ENCODE assay signal across 30 mouse cellular contexts in the genomic region with DNA sequence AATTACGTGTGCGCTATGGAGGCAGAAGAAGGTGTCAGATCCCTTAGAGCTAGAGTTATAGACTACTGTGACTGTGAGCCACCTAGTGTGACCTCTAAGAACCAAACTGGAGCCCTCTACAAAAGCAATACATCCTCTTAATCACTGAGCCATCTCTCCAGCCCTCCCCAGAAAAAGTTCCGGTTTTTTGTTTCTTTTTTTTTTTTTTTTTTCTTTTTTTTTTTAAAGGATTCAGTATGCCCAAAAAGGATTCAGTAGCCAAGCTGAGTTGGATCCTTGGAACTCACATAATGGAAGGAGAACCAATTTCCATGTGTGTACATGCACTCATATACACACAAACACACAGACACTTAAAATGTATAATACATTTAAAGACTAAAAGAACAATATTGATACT. TPM values are rescaled to one million over a fixed set of nuclear protein-coding genes. Genes with fewer than 3 reads are reported as not detected.
A peak's percentile ranks its signal among the peaks of the same experiment; 100 is the strongest.
DNase-seq lines count a peak whose midpoint lies in the region; ATAC-seq and TF ChIP-seq lines count a peak whose summit lies in the region.
"Had no signal": no experiment of that assay in that cellular context is flagged by ENCODE, and none has a peak within 500 bp of the region (broad histone marks: within the 10 kb centered on the region; RNA-seq: fewer than 3 reads in every experiment).

No protein-coding gene starts in this region.

- no peaks in the 10 kb centered on the region for H3K9me3 ChIP-seq in hindbrain, embryonic 15.5 days
- no peaks in the 10 kb centered on the region for H3K9me3 ChIP-seq in hindbrain, postnatal 0 days (ENCODE audit: low read length)
- no peaks in the 10 kb centered on the region for H3K9me3 ChIP-seq in midbrain, embryonic 14.5 days (ENCODE audit: control insufficient read depth, low read length)
- no peaks in the 10 kb centered on the region for H3K9me3 ChIP-seq in midbrain, postnatal 0 days (ENCODE audit: low read length)
- no peaks in the 10 kb centered on the region for H3K9me3 ChIP-seq in liver, embryonic 13.5 days (replicated peaks)
- H3K9me3 ChIP-seq in neural tube, embryonic 15.5 days (replicated peaks): no peaks in the 10 kb centered on the region
- H3K9me3 ChIP-seq: forebrain, embryonic 12.5 days; heart, embryonic 15.5 days; kidney, embryonic 15.5 days; limb, embryonic 12.5 days; midbrain, embryonic 10.5 days had no signal

- H3K36me3 ChIP-seq in hindbrain, embryonic 15.5 days: no peaks in the 10 kb centered on the region
- no peaks in the 10 kb centered on the region for H3K36me3 ChIP-seq in hindbrain, postnatal 0 days (ENCODE audit: insufficient read depth, low read length)
- H3K36me3 ChIP-seq in midbrain, embryonic 14.5 days (ENCODE audit: control insufficient read depth, insufficient read depth, low read length): 0 out of 2 replicates have a peak, but pooled peaks cover 2% of the 10 kb centered on the region
- H3K36me3 ChIP-seq in midbrain, postnatal 0 days (ENCODE audit: insufficient read depth, low read length): peaks cover 5% of the 10 kb centered on the region; the same call in 1 of the 2 replicates
- peaks cover 13% of the 10 kb centered on the region; the same call in 1 of the 2 replicates for H3K36me3 ChIP-seq in liver, embryonic 13.5 days
- H3K36me3 ChIP-seq in neural tube, embryonic 15.5 days: peaks cover 3% of the 10 kb centered on the region; the same call in 1 of the 2 replicates
- H3K36me3 ChIP-seq: heart, embryonic 15.5 days had no signal

- ATAC-seq in hindbrain, embryonic 15.5 days (ENCODE audit: low FRiP score, low read depth): no peak
- ATAC-seq in hindbrain, postnatal 0 days: no peak
- ATAC-seq in midbrain, embryonic 14.5 days (ENCODE audit: low FRiP score, low TSS enrichment): no peak
- ATAC-seq in midbrain, postnatal 0 days (ENCODE audit: low FRiP score): no peak
- ATAC-seq in liver, embryonic 13.5 days (ENCODE audit: low read depth): no peak
- no peak for ATAC-seq in neural tube, embryonic 15.5 days (ENCODE audit: low FRiP score)

- no peak overlapping the region for H3K9ac ChIP-seq in hindbrain, embryonic 15.5 days
- no peak overlapping the region for H3K9ac ChIP-seq in hindbrain, postnatal 0 days (replicated peaks; ENCODE audit: low read length)
- no peak overlapping the region for H3K9ac ChIP-seq in midbrain, embryonic 14.5 days (replicated peaks; ENCODE audit: low read length)
- no peak overlapping the region for H3K9ac ChIP-seq in midbrain, postnatal 0 days (replicated peaks; ENCODE audit: low read length, poor library complexity, severe bottlenecking)
- peak overlapping the region; percentile 35; the same call in 1 of the 2 replicates for H3K9ac ChIP-seq in liver, embryonic 13.5 days
- no peak overlapping the region for H3K9ac ChIP-seq in neural tube, embryonic 15.5 days (replicated peaks)
- H3K9ac ChIP-seq: heart, embryonic 15.5 days; limb, embryonic 12.5 days had no signal

- H3K27me3 ChIP-seq in hindbrain, embryonic 15.5 days: no peaks in the 10 kb centered on the region
- no peaks in the 10 kb centered on the region for H3K27me3 ChIP-seq in hindbrain, postnatal 0 days (ENCODE audit: insufficient read depth, low read length)
- H3K27me3 ChIP-seq in midbrain, embryonic 14.5 days (ENCODE audit: control insufficient read depth, insufficient read depth, low read length): no peaks in the 10 kb centered on the region
- no peaks in the 10 kb centered on the region for H3K27me3 ChIP-seq in midbrain, postnatal 0 days (ENCODE audit: insufficient read depth, low read length)
- no peaks in the 10 kb centered on the region for H3K27me3 ChIP-seq in liver, embryonic 13.5 days
- no peaks in the 10 kb centered on the region for H3K27me3 ChIP-seq in neural tube, embryonic 15.5 days (replicated peaks)
- H3K27me3 ChIP-seq: forebrain, embryonic 12.5 days; heart, embryonic 15.5 days; kidney, embryonic 15.5 days; limb, embryonic 12.5 days had no signal

- TF ChIP-seq CTCF in hindbrain, postnatal 0 days (IDR thresholded peaks at IDR 0.05; ENCODE audit: low read depth): no peak
- TF ChIP-seq CTCF in midbrain, postnatal 0 days (IDR thresholded peaks at IDR 0.05): no peak

- DNase-seq in hindbrain, postnatal 0 days (ENCODE audit: low spot score): no peak
- DNase-seq in midbrain, embryonic 14.5 days: no peak
- DNase-seq in midbrain, postnatal 0 days (ENCODE audit: low spot score): no peak
- no peak for DNase-seq in liver, embryonic 13.5 days
- no peak for DNase-seq in adrenal gland, adult 18-20 months (ENCODE audit: low spot score in 2 of 2)
- DNase-seq: adrenal gland, postnatal 36 days; cerebellum, adult 9-10 months; gastrocnemius, postnatal 36 days; heart, postnatal 36 days; kidney, adult 11 months; kidney, postnatal 36 days; right cerebral cortex, postnatal 14 days had no signal

- H3K4me1 ChIP-seq in hindbrain, embryonic 15.5 days (replicated peaks): peaks cover 37% of the 10 kb centered on the region
- peaks cover 7% of the 10 kb centered on the region for H3K4me1 ChIP-seq in hindbrain, postnatal 0 days (ENCODE audit: insufficient read depth, low read length)
- peaks cover 18% of the 10 kb centered on the region for H3K4me1 ChIP-seq in midbrain, embryonic 14.5 days (ENCODE audit: control insufficient read depth, insufficient read depth, low read length)
- peaks cover 12% of the 10 kb centered on the region for H3K4me1 ChIP-seq in midbrain, postnatal 0 days (ENCODE audit: insufficient read depth, low read length)
- H3K4me1 ChIP-seq in liver, embryonic 13.5 days (replicated peaks): peaks cover 62% of the 10 kb centered on the region
- H3K4me1 ChIP-seq in neural tube, embryonic 15.5 days: peaks cover 46% of the 10 kb centered on the region

- H3K4me2 ChIP-seq in hindbrain, embryonic 15.5 days: 0 out of 2 replicates have a peak overlapping the region, but pooled peaks have one; percentile 88
- no peak overlapping the region for H3K4me2 ChIP-seq in hindbrain, postnatal 0 days (ENCODE audit: low read depth, low read length)
- peak overlapping the region; percentile 92; the same call in 1 of the 2 replicates for H3K4me2 ChIP-seq in midbrain, embryonic 14.5 days (ENCODE audit: low read length)
- no peak overlapping the region for H3K4me2 ChIP-seq in midbrain, postnatal 0 days (ENCODE audit: low read depth, low read length, poor library complexity, severe bottlenecking)
- H3K4me2 ChIP-seq in liver, embryonic 13.5 days: peak overlapping the region; percentile 93
- H3K4me2 ChIP-seq in neural tube, embryonic 15.5 days: 0 out of 2 replicates have a peak overlapping the region, but pooled peaks have one; percentile 19

- no peak overlapping the region for H3K27ac ChIP-seq in hindbrain, embryonic 15.5 days (replicated peaks)
- no peak overlapping the region for H3K27ac ChIP-seq in hindbrain, postnatal 0 days
- no peak overlapping the region for H3K27ac ChIP-seq in midbrain, embryonic 14.5 days (replicated peaks; ENCODE audit: low read depth, low read length)
- H3K27ac ChIP-seq in midbrain, postnatal 0 days (ENCODE audit: low read depth, low read length): no peak overlapping the region
- no peak overlapping the region for H3K27ac ChIP-seq in liver, embryonic 13.5 days
- H3K27ac ChIP-seq in neural tube, embryonic 15.5 days (replicated peaks): no peak overlapping the region
- H3K27ac ChIP-seq: forebrain, embryonic 12.5 days; heart, embryonic 15.5 days; kidney, embryonic 15.5 days; limb, embryonic 12.5 days; macrophage; midbrain, embryonic 10.5 days; stomach, postnatal 0 days had no signal

- no peak overlapping the region for H3K4me3 ChIP-seq in hindbrain, embryonic 15.5 days
- no peak overlapping the region for H3K4me3 ChIP-seq in hindbrain, postnatal 0 days (ENCODE audit: low read length)
- no peak overlapping the region for H3K4me3 ChIP-seq in midbrain, embryonic 14.5 days (replicated peaks; ENCODE audit: low read depth, low read length)
- no peak overlapping the region for H3K4me3 ChIP-seq in midbrain, postnatal 0 days (ENCODE audit: low read depth, low read length)
- peak overlapping the region; percentile 100 for H3K4me3 ChIP-seq in liver, embryonic 13.5 days (replicated peaks)
- no peak overlapping the region for H3K4me3 ChIP-seq in neural tube, embryonic 15.5 days (replicated peaks)

- 84% methylated on average over 3 of the region's 3 CpGs for WGBS in hindbrain, embryonic 15.5 days
- 79% methylated on average over 3 of the region's 3 CpGs for WGBS in hindbrain, postnatal 0 days
- 82% methylated on average over 3 of the region's 3 CpGs for WGBS in midbrain, embryonic 14.5 days
- 84% methylated on average over 3 of the region's 3 CpGs for WGBS in midbrain, postnatal 0 days
- WGBS in liver, embryonic 13.5 days (ENCODE audit: insufficient replicate concordance): 75% methylated on average over 3 of the region's 3 CpGs
- WGBS in neural tube, embryonic 15.5 days: 83% methylated on average over 3 of the region's 3 CpGs

RNA-seq across cellular contexts. Expression of gene Adam1a, which starts 1.9 kb away (rescaled TPM):
- 3.8 and 3.9 TPM in 2 replicates for polyA plus RNA-seq in hindbrain, embryonic 15.5 days (2015; fragmentation: Nextera tagmentation; extraction: Ambion mirVana)
- total RNA-seq in hindbrain, postnatal 0 days (2014; rRNA removed): 8.5 and 14.4 TPM in 2 replicates
- 1.3 and 1.4 TPM in 2 replicates for polyA plus RNA-seq in hindbrain, postnatal 0 days (2015; fragmentation: Nextera tagmentation; extraction: Ambion mirVana)
- polyA plus RNA-seq in midbrain, embryonic 14.5 days (2014; fragmentation: Nextera tagmentation; extraction: Ambion mirVana): 6.8 and 6.9 TPM in 2 replicates
- 17.0 and 21.0 TPM in 2 replicates for total RNA-seq in midbrain, postnatal 0 days (2014; rRNA removed)
- polyA plus RNA-seq in midbrain, postnatal 0 days (2015; fragmentation: Nextera tagmentation; extraction: Ambion mirVana): 1.8 and 2.4 TPM in 2 replicates
- 0.33 and 0.48 TPM in 2 replicates for polyA plus RNA-seq in liver, embryonic 13.5 days (2015; fragmentation: Nextera tagmentation; extraction: Ambion mirVana)
- 3.7 and 4.6 TPM in 2 replicates for polyA plus RNA-seq in neural tube, embryonic 15.5 days (2015; fragmentation: Nextera tagmentation; extraction: Ambion mirVana)
- 1 to 10 TPM; 5.2 to 5.7 TPM for total RNA-seq in adrenal gland, adult 18-20 months (2021)

RNA-seq across cellular contexts. Expression of gene Gm42878, which starts 1.9 kb away (rescaled TPM):
- polyA plus RNA-seq in hindbrain, embryonic 15.5 days (2015; fragmentation: Nextera tagmentation; extraction: Ambion mirVana): not detected in 2 replicates
- total RNA-seq in hindbrain, postnatal 0 days (2014; rRNA removed): not detected in 2 replicates
- not detected in 2 replicates for polyA plus RNA-seq in hindbrain, postnatal 0 days (2015; fragmentation: Nextera tagmentation; extraction: Ambion mirVana)
- not detected in 2 replicates for polyA plus RNA-seq in midbrain, embryonic 14.5 days (2014; fragmentation: Nextera tagmentation; extraction: Ambion mirVana)
- total RNA-seq in midbrain, postnatal 0 days (2014; rRNA removed): 0.71 TPM in 1 of 2 replicates, not detected in the other
- not detected in 2 replicates for polyA plus RNA-seq in midbrain, postnatal 0 days (2015; fragmentation: Nextera tagmentation; extraction: Ambion mirVana)
- polyA plus RNA-seq in liver, embryonic 13.5 days (2015; fragmentation: Nextera tagmentation; extraction: Ambion mirVana): not detected in 2 replicates
- not detected in 2 replicates for polyA plus RNA-seq in neural tube, embryonic 15.5 days (2015; fragmentation: Nextera tagmentation; extraction: Ambion mirVana)
- under 1 TPM in 1 of 2 experiments, not detected in 1; 0.64 TPM for total RNA-seq in adrenal gland, adult 18-20 months (2021)
- total RNA-seq: adrenal gland, postnatal 36 days; common myeloid progenitor, adult 5-6 weeks; gastrocnemius, adult 18-20 months; gastrocnemius, postnatal 36 days; heart, adult 8-10 months; heart, postnatal 36 days; left cerebral cortex, postnatal 14 days; neutrophil, adult 5-6 weeks had no signal
- polyA plus RNA-seq: C2C12; forebrain, embryonic 12.5 days; heart, embryonic 15.5 days; kidney, embryonic 15.5 days; limb, embryonic 12.5 days; lung, embryonic 16.5 days; midbrain, embryonic 10.5 days; stomach, postnatal 0 days; thymus, postnatal 0 days had no signal

RNA-seq across cellular contexts. Expression of gene Mapkapk5, which starts 2.3 kb away (rescaled TPM):
- 62.5 and 68.3 TPM in 2 replicates for polyA plus RNA-seq in hindbrain, embryonic 15.5 days (2015; fragmentation: Nextera tagmentation; extraction: Ambion mirVana)
- total RNA-seq in hindbrain, postnatal 0 days (2014; rRNA removed): 51.0 and 57.6 TPM in 2 replicates
- polyA plus RNA-seq in hindbrain, postnatal 0 days (2015; fragmentation: Nextera tagmentation; extraction: Ambion mirVana): 43.1 and 46.1 TPM in 2 replicates
- 58.3 and 68.8 TPM in 2 replicates for polyA plus RNA-seq in midbrain, embryonic 14.5 days (2014; fragmentation: Nextera tagmentation; extraction: Ambion mirVana)
- 72.7 and 78.0 TPM in 2 replicates for total RNA-seq in midbrain, postnatal 0 days (2014; rRNA removed)
- polyA plus RNA-seq in midbrain, postnatal 0 days (2015; fragmentation: Nextera tagmentation; extraction: Ambion mirVana): 45.3 and 45.8 TPM in 2 replicates
- polyA plus RNA-seq in liver, embryonic 13.5 days (2015; fragmentation: Nextera tagmentation; extraction: Ambion mirVana): 27.4 and 29.1 TPM in 2 replicates
- 65.4 and 65.5 TPM in 2 replicates for polyA plus RNA-seq in neural tube, embryonic 15.5 days (2015; fragmentation: Nextera tagmentation; extraction: Ambion mirVana)
- total RNA-seq in adrenal gland, adult 18-20 months (2021): 10 to 100 TPM; 73.0 to 75.0 TPM

RNA-seq across cellular contexts. Expression of gene Adam1b, which starts 40.1 kb away (rescaled TPM):
- polyA plus RNA-seq in hindbrain, embryonic 15.5 days (2015; fragmentation: Nextera tagmentation; extraction: Ambion mirVana): 0.10 and 0.14 TPM in 2 replicates
- total RNA-seq in hindbrain, postnatal 0 days (2014; rRNA removed): not detected in 2 replicates
- polyA plus RNA-seq in hindbrain, postnatal 0 days (2015; fragmentation: Nextera tagmentation; extraction: Ambion mirVana): not detected in 2 replicates
- 0.08 TPM in 1 of 2 replicates, not detected in the other for polyA plus RNA-seq in midbrain, embryonic 14.5 days (2014; fragmentation: Nextera tagmentation; extraction: Ambion mirVana)
- not detected in 2 replicates for total RNA-seq in midbrain, postnatal 0 days (2014; rRNA removed)
- polyA plus RNA-seq in midbrain, postnatal 0 days (2015; fragmentation: Nextera tagmentation; extraction: Ambion mirVana): not detected in 2 replicates
- not detected in 2 replicates for polyA plus RNA-seq in liver, embryonic 13.5 days (2015; fragmentation: Nextera tagmentation; extraction: Ambion mirVana)
- polyA plus RNA-seq in neural tube, embryonic 15.5 days (2015; fragmentation: Nextera tagmentation; extraction: Ambion mirVana): 0.06 TPM in 1 of 2 replicates, not detected in the other
- total RNA-seq in adrenal gland, adult 18-20 months (2021): not detected
- total RNA-seq: adrenal gland, postnatal 36 days; gastrocnemius, adult 18-20 months; gastrocnemius, postnatal 36 days; heart, adult 8-10 months; heart, postnatal 36 days; layer of hippocampus, adult 8-10 months; left cerebral cortex, postnatal 14 days; neutrophil, adult 5-6 weeks had no signal
- polyA plus RNA-seq: C2C12; macrophage; midbrain, embryonic 10.5 days; stomach, postnatal 0 days had no signal

RNA-seq across cellular contexts. Expression of gene Aldh2, which starts 50.3 kb away (rescaled TPM):
- polyA plus RNA-seq in hindbrain, embryonic 15.5 days (2015; fragmentation: Nextera tagmentation; extraction: Ambion mirVana): 127 and 137 TPM in 2 replicates
- 87.7 and 106 TPM in 2 replicates for total RNA-seq in hindbrain, postnatal 0 days (2014; rRNA removed)
- 150 and 157 TPM in 2 replicates for polyA plus RNA-seq in hindbrain, postnatal 0 days (2015; fragmentation: Nextera tagmentation; extraction: Ambion mirVana)
- 41.8 and 64.1 TPM in 2 replicates for polyA plus RNA-seq in midbrain, embryonic 14.5 days (2014; fragmentation: Nextera tagmentation; extraction: Ambion mirVana)
- 104 TPM in 2 replicates for total RNA-seq in midbrain, postnatal 0 days (2014; rRNA removed)
- polyA plus RNA-seq in midbrain, postnatal 0 days (2015; fragmentation: Nextera tagmentation; extraction: Ambion mirVana): 139 and 147 TPM in 2 replicates
- polyA plus RNA-seq in liver, embryonic 13.5 days (2015; fragmentation: Nextera tagmentation; extraction: Ambion mirVana): 123 and 138 TPM in 2 replicates
- 131 and 148 TPM in 2 replicates for polyA plus RNA-seq in neural tube, embryonic 15.5 days (2015; fragmentation: Nextera tagmentation; extraction: Ambion mirVana)
- 1,000 to 10,000 TPM; 1,017 to 2,323 TPM for total RNA-seq in adrenal gland, adult 18-20 months (2021)

Comparison
In these comparisons a context has a peak if more than half of its experiments do, and no peak if none do; other contexts are left out.
1. H3K4me2 ChIP-seq: peak in hindbrain, embryonic 15.5 days (single experiment), midbrain, embryonic 14.5 days (single experiment), liver, embryonic 13.5 days (single experiment) and neural tube, embryonic 15.5 days (single experiment); none in hindbrain, postnatal 0 days (single experiment) and midbrain, postnatal 0 days (single experiment).